Mouse (Mus musculus): Measurements from ENCODE around the gene B4galnt3. TPM values are rescaled to one million over a fixed set of nuclear protein-coding genes. Genes with fewer than 3 reads are reported as not detected.

Gene B4galnt3
- polyA plus RNA-seq, 1 experiment from 2014 or later: 0.02 TPM

GRCm38 (mm10) chr6:120287279-120287678 lies 7.1 kb downstream of the B4galnt3 start:
- Histone ChIP-seq H3K4me1 (ENCODE audit: insufficient read depth) (no peaks in the 10 kb centered on the region), H3K36me3 (replicated peaks; ENCODE audit: insufficient read depth, low read length) (no peaks in the 10 kb centered on the region), H3K9ac (replicated peaks) (no peak overlapping the region), H3K4me3 (ENCODE audit: low read depth, low read length) (no peak overlapping the region), H3K27me3 (ENCODE audit: insufficient read depth, low read length) (0 out of 2 replicates have a peak, but pooled peaks cover 3% of the 10 kb centered on the region), H3K9me3 (ENCODE audit: low read length) (no peaks in the 10 kb centered on the region), H3K4me2 (ENCODE audit: low read depth, low read length) (no peak overlapping the region), H3K27ac (ENCODE audit: low read depth) (no peak overlapping the region)
- DNase-seq (no peak), ATAC-seq (no peak)
- WGBS (ENCODE audit: insufficient replicate concordance): 78% methylated on average over 9 of the region's 9 CpGs
- TF ChIP-seq EP300 (IDR thresholded peaks at IDR 0.05; ENCODE audit: low read depth): no peak
- TF ChIP-seq CTCF (IDR thresholded peaks at IDR 0.05; ENCODE audit: low read depth): no peak

- DNase-seq (no peak), ATAC-seq (no peak)
- Histone ChIP-seq H3K4me1 (ENCODE audit: insufficient read depth) (no peaks in the 10 kb centered on the region), H3K27ac (ENCODE audit: low read depth) (no peak overlapping the region), H3K9me3 (ENCODE audit: low read length) (no peaks in the 10 kb centered on the region), H3K4me3 (ENCODE audit: low read depth, low read length) (no peak overlapping the region), H3K27me3 (ENCODE audit: insufficient read depth, low read length) (no peaks in the 10 kb centered on the region), H3K9ac (replicated peaks) (no peak overlapping the region), H3K36me3 (replicated peaks; ENCODE audit: insufficient read depth, low read length) (no peaks in the 10 kb centered on the region), H3K4me2 (ENCODE audit: low read depth, low read length) (no peak overlapping the region)
- TF ChIP-seq EP300 (IDR thresholded peaks at IDR 0.05; ENCODE audit: low read depth): no peak
- no peak for TF ChIP-seq CTCF (IDR thresholded peaks at IDR 0.05; ENCODE audit: low read depth)
- WGBS (ENCODE audit: insufficient replicate concordance): 58% methylated on average over 7 of the region's 7 CpGs
Observed at GRCm38 (mm10) chr6:120276874-120277449, 17.4 kb downstream of the B4galnt3 start.

GRCm38 (mm10) chr6:120275301-120275700 lies 19.1 kb downstream of the B4galnt3 start:
- no peak overlapping the region for H3K4me3 ChIP-seq (ENCODE audit: low read depth, low read length)
- no peak overlapping the region for H3K27ac ChIP-seq (ENCODE audit: low read depth)

GRCm38 (mm10) chr6:120274887-120275286 lies 19.5 kb downstream of the B4galnt3 start:
- ATAC-seq (no peak), DNase-seq (no peak)
- TF ChIP-seq EP300 (IDR thresholded peaks at IDR 0.05; ENCODE audit: low read depth): no peak
- TF ChIP-seq CTCF (IDR thresholded peaks at IDR 0.05; ENCODE audit: low read depth): no peak
- Histone ChIP-seq H3K36me3 (replicated peaks; ENCODE audit: insufficient read depth, low read length) (no peaks in the 10 kb centered on the region), H3K4me3 (ENCODE audit: low read depth, low read length) (no peak overlapping the region), H3K4me1 (ENCODE audit: insufficient read depth) (no peaks in the 10 kb centered on the region), H3K27me3 (ENCODE audit: insufficient read depth, low read length) (no peaks in the 10 kb centered on the region), H3K9me3 (ENCODE audit: low read length) (no peaks in the 10 kb centered on the region), H3K9ac (replicated peaks) (no peak overlapping the region), H3K4me2 (ENCODE audit: low read depth, low read length) (no peak overlapping the region), H3K27ac (ENCODE audit: low read depth) (no peak overlapping the region)
- WGBS (ENCODE audit: insufficient replicate concordance): 69% methylated on average over 4 of the region's 4 CpGs

More at GRCm38 (mm10) chr6:120275301-120275700, 19.1 kb downstream of the B4galnt3 start:
- H3K27me3 ChIP-seq (ENCODE audit: insufficient read depth, low read length): no peaks in the 10 kb centered on the region
- DNase-seq (no peak), ATAC-seq (no peak)
- WGBS (ENCODE audit: insufficient replicate concordance): 42% methylated on average over 6 of the region's 6 CpGs
- no peak overlapping the region for H3K4me2 ChIP-seq (ENCODE audit: low read depth, low read length)
- TF ChIP-seq EP300 (IDR thresholded peaks at IDR 0.05; ENCODE audit: low read depth): no peak
- TF ChIP-seq CTCF (IDR thresholded peaks at IDR 0.05; ENCODE audit: low read depth): no peak
- no peaks in the 10 kb centered on the region for H3K4me1 ChIP-seq (ENCODE audit: insufficient read depth)
- no peak overlapping the region for H3K9ac ChIP-seq (replicated peaks)
- no peaks in the 10 kb centered on the region for H3K36me3 ChIP-seq (replicated peaks; ENCODE audit: insufficient read depth, low read length)
- no peaks in the 10 kb centered on the region for H3K9me3 ChIP-seq (ENCODE audit: low read length)

GRCm38 (mm10) chr6:120274181-120274580 lies 20.2 kb downstream of the B4galnt3 start:
- ATAC-seq (no peak), DNase-seq (no peak)
- no peak overlapping the region for H3K4me3 ChIP-seq (ENCODE audit: low read depth, low read length)
- no peaks in the 10 kb centered on the region for H3K27me3 ChIP-seq (ENCODE audit: insufficient read depth, low read length)
- TF ChIP-seq CTCF (IDR thresholded peaks at IDR 0.05; ENCODE audit: low read depth): no peak
- no peak for TF ChIP-seq EP300 (IDR thresholded peaks at IDR 0.05; ENCODE audit: low read depth)
- H3K4me1 ChIP-seq (ENCODE audit: insufficient read depth): no peaks in the 10 kb centered on the region
- WGBS (ENCODE audit: insufficient replicate concordance): 51% methylated on average over 8 of the region's 8 CpGs
- H3K4me2 ChIP-seq (ENCODE audit: low read depth, low read length): no peak overlapping the region
- no peak overlapping the region for H3K27ac ChIP-seq (ENCODE audit: low read depth)
- H3K36me3 ChIP-seq (replicated peaks; ENCODE audit: insufficient read depth, low read length): no peaks in the 10 kb centered on the region
- H3K9ac ChIP-seq (replicated peaks): no peak overlapping the region
- no peaks in the 10 kb centered on the region for H3K9me3 ChIP-seq (ENCODE audit: low read length)

- Histone ChIP-seq H3K4me1 (ENCODE audit: insufficient read depth) (no peaks in the 10 kb centered on the region), H3K4me2 (ENCODE audit: low read depth, low read length) (no peak overlapping the region), H3K9me3 (ENCODE audit: low read length) (no peaks in the 10 kb centered on the region), H3K4me3 (ENCODE audit: low read depth, low read length) (no peak overlapping the region), H3K27ac (ENCODE audit: low read depth) (no peak overlapping the region), H3K9ac (replicated peaks) (no peak overlapping the region), H3K27me3 (ENCODE audit: insufficient read depth, low read length) (no peaks in the 10 kb centered on the region), H3K36me3 (replicated peaks; ENCODE audit: insufficient read depth, low read length) (no peaks in the 10 kb centered on the region)
- DNase-seq: no peak
- WGBS (ENCODE audit: insufficient replicate concordance): 33% methylated on average over 6 of the region's 6 CpGs
- no peak for ATAC-seq
- TF ChIP-seq CTCF (IDR thresholded peaks at IDR 0.05; ENCODE audit: low read depth) (no peak), EP300 (IDR thresholded peaks at IDR 0.05; ENCODE audit: low read depth) (no peak)
Observed at GRCm38 (mm10) chr6:120264151-120264550, 30.2 kb downstream of the B4galnt3 start.

Measured in liver, postnatal 0 days (tissue).